17 mouse cellular contexts compared by ENCODE assay signal in genomic region chr19:59685826-59686717, GRCm38 (mm10).
DNase-seq lines count a peak whose midpoint lies in the region; ATAC-seq and TF ChIP-seq lines count a peak whose summit lies in the region.
"Had no signal": no experiment of that assay in that cellular context is flagged by ENCODE, and none has a peak within 500 bp of the region (broad histone marks: within the 10 kb centered on the region; RNA-seq: fewer than 3 reads in every experiment).

No protein-coding gene starts in this region.

- H3K4me2 ChIP-seq in midbrain, embryonic 14.5 days (ENCODE audit: low read length), result no peak overlapping the region
- no peak overlapping the region for H3K4me2 ChIP-seq in midbrain, embryonic 13.5 days (replicated peaks)
- H3K4me2 ChIP-seq in forebrain, embryonic 12.5 days, result no peak overlapping the region
- H3K4me2 ChIP-seq: heart, embryonic 13.5 days; stomach, embryonic 15.5 days had no signal

- H3K4me3 ChIP-seq in midbrain, embryonic 14.5 days (replicated peaks; ENCODE audit: low read depth, low read length), result no peak overlapping the region
- H3K4me3 ChIP-seq in midbrain, embryonic 13.5 days (replicated peaks), result no peak overlapping the region
- no peak overlapping the region for H3K4me3 ChIP-seq in kidney, adult 2 months (ENCODE audit: insufficient read depth, low read depth, low read length)
- H3K4me3 ChIP-seq in forebrain, embryonic 12.5 days (replicated peaks), result no peak overlapping the region
- H3K4me3 ChIP-seq: heart, embryonic 13.5 days; stomach, embryonic 15.5 days had no signal

- no peak overlapping the region for H3K9ac ChIP-seq in midbrain, embryonic 14.5 days (replicated peaks; ENCODE audit: low read length)
- no peak overlapping the region for H3K9ac ChIP-seq in midbrain, embryonic 13.5 days (replicated peaks)
- no peak overlapping the region for H3K9ac ChIP-seq in forebrain, embryonic 12.5 days
- H3K9ac ChIP-seq: heart, embryonic 13.5 days; liver, embryonic 14.5 days; stomach, embryonic 15.5 days had no signal

- no peaks in the 10 kb centered on the region for H3K9me3 ChIP-seq in midbrain, embryonic 14.5 days (ENCODE audit: control insufficient read depth, low read length)
- H3K9me3 ChIP-seq in midbrain, embryonic 13.5 days, result no peaks in the 10 kb centered on the region
- H3K9me3 ChIP-seq in forebrain, embryonic 12.5 days, result no peaks in the 10 kb centered on the region
- H3K9me3 ChIP-seq: G1E; heart, embryonic 13.5 days; stomach, embryonic 15.5 days had no signal

- no peaks in the 10 kb centered on the region for H3K4me1 ChIP-seq in midbrain, embryonic 14.5 days (ENCODE audit: control insufficient read depth, insufficient read depth, low read length)
- H3K4me1 ChIP-seq in midbrain, embryonic 13.5 days (replicated peaks), result peaks cover 9% of the 10 kb centered on the region; the same call in 1 of the 2 replicates
- H3K4me1 ChIP-seq in kidney, adult 2 months (ENCODE audit: control insufficient read depth, insufficient read depth, low read length), result peaks cover 26% of the 10 kb centered on the region
- H3K4me1 ChIP-seq in forebrain, embryonic 12.5 days, result peaks cover 8% of the 10 kb centered on the region
- H3K4me1 ChIP-seq: heart, embryonic 13.5 days; stomach, embryonic 15.5 days had no signal

- TF ChIP-seq POLR2A in kidney, adult 2 months (IDR thresholded peaks at IDR 0.05; ENCODE audit: low read depth, low read length), result no peak

- no peak for ATAC-seq in midbrain, embryonic 14.5 days (ENCODE audit: low FRiP score, low TSS enrichment)
- no peak for ATAC-seq in midbrain, embryonic 13.5 days
- ATAC-seq in forebrain, embryonic 12.5 days (ENCODE audit: low FRiP score), result no peak

- H3K36me3 ChIP-seq in midbrain, embryonic 14.5 days (ENCODE audit: control insufficient read depth, insufficient read depth, low read length), result no peaks in the 10 kb centered on the region
- no peaks in the 10 kb centered on the region for H3K36me3 ChIP-seq in midbrain, embryonic 13.5 days
- H3K36me3 ChIP-seq in kidney, adult 2 months (ENCODE audit: control insufficient read depth, insufficient read depth, low read length), result no peaks in the 10 kb centered on the region
- no peaks in the 10 kb centered on the region for H3K36me3 ChIP-seq in forebrain, embryonic 12.5 days (replicated peaks)
- H3K36me3 ChIP-seq: G1E; heart, embryonic 13.5 days; stomach, embryonic 15.5 days had no signal

- TF ChIP-seq CTCF in kidney, adult 2 months (conservative IDR thresholded peaks at IDR 0.05; ENCODE audit: insufficient read depth, insufficient read length, low read depth, low read length), result no peak

- 54% methylated on average over 19 of the region's 19 CpGs for WGBS in midbrain, embryonic 14.5 days
- WGBS in midbrain, embryonic 13.5 days, result 57% methylated on average over 19 of the region's 19 CpGs
- 33% methylated on average over 19 of the region's 19 CpGs for WGBS in kidney, adult 2 months
- 63% methylated on average over 19 of the region's 19 CpGs for WGBS in forebrain, embryonic 12.5 days

- H3K27me3 ChIP-seq in midbrain, embryonic 14.5 days (ENCODE audit: control insufficient read depth, insufficient read depth, low read length), result no peaks in the 10 kb centered on the region
- no peaks in the 10 kb centered on the region for H3K27me3 ChIP-seq in midbrain, embryonic 13.5 days
- H3K27me3 ChIP-seq in kidney, adult 2 months (replicated peaks; ENCODE audit: control insufficient read depth, insufficient read depth, low read length), result no peaks in the 10 kb centered on the region
- no peaks in the 10 kb centered on the region for H3K27me3 ChIP-seq in forebrain, embryonic 12.5 days
- H3K27me3 ChIP-seq: stomach, embryonic 15.5 days had no signal

- DNase-seq in midbrain, embryonic 14.5 days, result peak; percentile 19
- peak; percentile 90 for DNase-seq in kidney, adult 2 months
- DNase-seq in kidney, postnatal 25 days, result peak; percentile 60 to 76
- no peak for DNase-seq in layer of hippocampus, adult 9-10 months (ENCODE audit: low spot score)
- DNase-seq in ovary, postnatal 36 days (ENCODE audit: low spot score), result no peak
- no peak for DNase-seq in adrenal gland, postnatal 14 days
- DNase-seq: adrenal gland, postnatal 10 days; cerebellum, adult 9-10 months; heart, postnatal 4 days; lung, postnatal 14 days; retina, postnatal 1 day had no signal

- no peak overlapping the region for H3K27ac ChIP-seq in midbrain, embryonic 14.5 days (replicated peaks; ENCODE audit: low read depth, low read length)
- no peak overlapping the region for H3K27ac ChIP-seq in midbrain, embryonic 13.5 days
- 0 out of 2 replicates have a peak overlapping the region, but pooled peaks have one; percentile 1 for H3K27ac ChIP-seq in kidney, adult 2 months (ENCODE audit: insufficient read depth, low read depth, low read length)
- H3K27ac ChIP-seq in forebrain, embryonic 12.5 days, result no peak overlapping the region
- H3K27ac ChIP-seq: heart, embryonic 13.5 days; liver, embryonic 14.5 days; stomach, embryonic 15.5 days had no signal

Comparison
In these comparisons a context has a peak if more than half of its experiments do, and no peak if none do; other contexts are left out.
1. DNase-seq: peak in midbrain, embryonic 14.5 days (single experiment), kidney, adult 2 months (single experiment) and kidney, postnatal 25 days (2 of 2); none in layer of hippocampus, adult 9-10 months (single experiment), ovary, postnatal 36 days (single experiment) and adrenal gland, postnatal 14 days (single experiment).